Mouse (Mus musculus): ENCODE measurements around the gene Bcl7c.
A peak's percentile ranks its signal among the peaks of the same experiment; 100 is the strongest.
"Not testable (repeated sequence)": the region's sequence is repeated elsewhere in the genome, so short reads cannot be mapped to it uniquely, and the experiment has no call there.

The Bcl7c gene

GRCm38 (mm10) chr7:127708207-127709078 is at the start of gene Bcl7c:
Bcl7c (minus strand) TSS chr7:127708933.
- DNase-seq (ENCODE audit: inconsistent ontology term), result peak; percentile 98

DNA sequence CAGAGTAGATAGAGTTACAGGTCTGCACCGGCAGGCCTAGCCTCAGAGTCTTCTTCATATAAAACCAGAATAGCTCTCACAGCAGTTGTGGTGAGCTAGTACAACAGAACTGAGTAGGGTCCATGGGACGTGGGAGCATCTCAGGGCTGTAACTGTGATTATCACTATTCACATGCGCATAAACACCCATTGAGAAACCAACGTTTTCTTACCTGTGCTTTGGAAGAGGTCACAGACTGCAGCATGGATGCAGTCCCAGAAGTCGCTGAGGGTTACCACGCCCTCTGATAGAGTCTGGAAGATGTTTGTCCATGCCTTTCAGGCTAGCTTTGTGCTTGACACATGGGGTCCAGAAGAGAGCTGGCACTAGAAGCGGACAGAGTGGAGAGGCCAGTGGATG is 45.0 kb upstream of the Bcl7c start:
- DNase-seq (ENCODE audit: inconsistent ontology term), result no peak

GRCm38 (mm10) chr7:127753158-127753557 is 44.4 kb upstream of the Bcl7c start:
- no peak for DNase-seq (ENCODE audit: inconsistent ontology term)

GRCm38 (mm10) chr7:127752069-127752468 is 43.3 kb upstream of the Bcl7c start:
- DNase-seq (ENCODE audit: inconsistent ontology term), result no peak

- no peak for DNase-seq (ENCODE audit: inconsistent ontology term)
Observed at GRCm38 (mm10) chr7:127751619-127752018, 42.9 kb upstream of the Bcl7c start.

DNA sequence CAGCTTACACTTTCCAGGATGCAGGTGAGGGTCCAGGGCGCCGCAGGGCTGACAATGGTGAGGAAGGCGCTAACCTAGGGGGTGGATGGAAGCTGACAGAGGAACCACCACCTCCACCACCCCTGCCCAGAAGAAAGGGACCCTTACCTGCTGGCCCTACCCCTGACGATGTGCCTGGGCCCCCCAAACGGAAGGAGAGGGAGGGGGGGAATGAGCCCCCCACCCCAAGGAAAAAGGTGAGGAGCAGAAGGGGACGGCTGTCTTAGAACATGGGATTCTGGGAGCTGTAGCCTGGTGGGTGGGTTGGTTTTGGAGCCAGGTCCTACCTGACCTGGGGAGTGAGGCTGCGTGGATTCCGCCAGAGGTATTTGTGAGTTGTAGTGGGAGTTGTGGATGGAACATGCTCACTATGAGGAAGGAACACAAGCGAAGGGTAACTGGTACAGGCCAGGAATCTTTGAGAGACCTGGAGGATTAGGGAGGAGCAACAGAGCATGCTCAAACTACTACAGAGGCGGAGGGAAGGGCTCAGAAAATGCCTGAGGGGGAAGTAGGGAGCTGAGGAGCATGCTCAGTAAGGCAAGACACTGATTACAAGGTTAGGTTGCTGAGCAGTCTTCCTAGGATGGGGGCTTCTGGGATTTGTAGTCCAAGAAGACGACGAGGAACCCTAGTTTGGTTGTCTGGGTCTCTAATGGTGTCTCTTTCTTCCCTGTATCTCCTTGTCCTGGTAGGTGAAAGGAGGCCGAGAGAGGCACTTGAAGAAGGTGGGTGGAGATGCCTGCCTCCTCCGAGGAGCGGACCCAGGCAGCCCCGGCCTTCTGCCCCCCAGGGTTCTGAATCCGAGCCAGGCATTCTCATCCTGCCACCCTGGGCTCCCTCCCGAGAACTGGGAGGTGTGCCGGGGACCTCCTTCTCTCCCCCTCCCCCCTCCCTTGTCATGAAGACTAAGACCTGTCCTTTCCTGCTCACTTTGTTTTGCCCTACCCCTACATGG is 41.7 kb upstream of the Bcl7c start:
- no peak for DNase-seq (ENCODE audit: inconsistent ontology term)

DNA sequence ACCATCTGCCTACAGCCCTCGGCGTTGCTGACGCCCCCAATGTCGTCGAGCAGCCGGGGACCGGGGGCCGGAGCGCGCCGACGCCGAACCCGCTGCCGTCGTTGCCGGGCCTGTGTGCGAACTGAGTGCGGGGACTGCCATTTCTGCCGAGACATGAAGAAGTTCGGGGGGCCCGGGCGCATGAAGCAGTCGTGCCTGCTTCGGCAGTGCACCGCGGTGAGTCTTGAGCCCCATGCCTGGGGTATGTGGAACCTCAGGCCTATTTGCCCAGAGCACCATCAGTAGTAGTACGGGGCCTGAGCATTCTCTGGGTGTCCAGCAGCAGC is 39.5 kb upstream of the Bcl7c start:
- no peak for DNase-seq (ENCODE audit: inconsistent ontology term)

- DNase-seq (ENCODE audit: inconsistent ontology term), result no peak
Observed at GRCm38 (mm10) chr7:127747559-127748234, 39.0 kb upstream of the Bcl7c start.

- DNase-seq (ENCODE audit: inconsistent ontology term), result peak; percentile 37
Observed at GRCm38 (mm10) chr7:127746494-127747491, 38.1 kb upstream of the Bcl7c start.

GRCm38 (mm10) chr7:127745652-127746493 is 37.1 kb upstream of the Bcl7c start:
- peak; percentile 99 for DNase-seq (ENCODE audit: inconsistent ontology term)

DNA sequence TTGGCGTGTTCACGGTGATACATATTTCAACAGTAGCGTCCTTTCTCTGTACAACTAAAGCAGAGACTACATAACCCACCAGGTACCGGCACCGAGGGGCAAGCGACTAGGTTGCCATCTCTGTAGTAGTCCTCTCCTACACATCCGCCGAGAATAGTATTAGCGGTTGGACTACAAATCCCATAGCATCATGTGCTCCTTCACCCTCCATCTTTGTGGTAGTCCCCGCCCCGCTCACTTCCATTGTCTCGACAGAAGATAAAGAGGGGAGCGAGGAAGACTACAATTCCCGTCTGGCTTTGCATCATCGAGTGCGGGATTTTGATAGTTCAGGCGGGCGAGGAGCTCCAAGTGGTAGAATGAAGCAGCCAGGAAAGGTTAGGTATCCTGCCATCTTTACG is 36.5 kb upstream of the Bcl7c start:
- peak; percentile 98 for DNase-seq (ENCODE audit: inconsistent ontology term)

GRCm38 (mm10) chr7:127744366-127745045 is 35.8 kb upstream of the Bcl7c start, which contains the start of gene Fbxl19:
Fbxl19 (plus strand) TSS chr7:127744543.
- peak; percentile 86 for DNase-seq (ENCODE audit: inconsistent ontology term)

- not testable (repeated sequence) for DNase-seq (ENCODE audit: inconsistent ontology term)
Observed at GRCm38 (mm10) chr7:127732066-127732465, 23.3 kb upstream of the Bcl7c start, which contains the start of gene Ctf2. Ctf2 (minus strand) TSS chr7:127732166.

- no peak for DNase-seq (ENCODE audit: inconsistent ontology term)
Observed at GRCm38 (mm10) chr7:127730170-127730569, 21.4 kb upstream of the Bcl7c start.

GRCm38 (mm10) chr7:127727898-127728297 is 19.2 kb upstream of the Bcl7c start:
- DNase-seq (ENCODE audit: inconsistent ontology term), result no peak

- no peak for DNase-seq (ENCODE audit: inconsistent ontology term)
Observed at GRCm38 (mm10) chr7:127725924-127726323, 17.2 kb upstream of the Bcl7c start.

DNA sequence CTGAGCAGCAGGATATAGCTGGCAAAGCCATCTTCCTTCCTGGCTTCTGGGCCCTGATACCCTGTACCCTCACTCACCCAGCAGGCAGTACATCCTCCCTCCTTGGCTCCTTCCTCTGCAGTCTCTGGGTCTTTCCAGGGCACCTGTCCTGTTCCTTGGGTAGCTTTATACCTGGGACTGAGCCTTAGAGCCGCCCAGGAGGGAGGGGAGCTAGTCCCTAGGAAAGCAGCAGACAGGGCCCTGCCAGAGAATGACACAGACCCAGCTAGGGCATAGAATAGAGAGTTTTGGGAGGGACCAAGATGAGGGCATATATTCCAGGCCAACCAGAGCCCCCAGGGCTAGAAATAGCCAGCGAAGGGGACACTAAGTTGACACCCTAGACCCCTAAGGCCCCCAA is 16.8 kb upstream of the Bcl7c start:
- no peak for DNase-seq (ENCODE audit: inconsistent ontology term)

GRCm38 (mm10) chr7:127719258-127719657 is 10.5 kb upstream of the Bcl7c start:
- no peak for DNase-seq (ENCODE audit: inconsistent ontology term)

- DNase-seq (ENCODE audit: inconsistent ontology term), result no peak
Observed at GRCm38 (mm10) chr7:127718339-127718738, 9.6 kb upstream of the Bcl7c start.
